Mouse (Mus musculus): ENCODE measurements around the gene Phactr3. TPM values are rescaled to one million over a fixed set of nuclear protein-coding genes. Genes with fewer than 3 reads are reported as not detected.

Gene Phactr3
- polyA plus RNA-seq, 1 experiment from 2014 or later, result 2.2 TPM

- TF ChIP-seq CTCF (IDR thresholded peaks at IDR 0.05; ENCODE audit: low read depth), result no peak
- ATAC-seq, result no peak
- Histone ChIP-seq H3K9ac (ENCODE audit: low read depth, low read length) (no peak overlapping the region), H3K27ac (ENCODE audit: low read depth, low read length) (no peak overlapping the region), H3K4me3 (ENCODE audit: low read depth, low read length) (no peak overlapping the region), H3K4me2 (replicated peaks; ENCODE audit: low read depth) (no peak overlapping the region), H3K4me1 (replicated peaks; ENCODE audit: control insufficient read depth, insufficient read depth, low read length) (no peaks in the 10 kb centered on the region), H3K9me3 (ENCODE audit: control insufficient read depth) (no peaks in the 10 kb centered on the region), H3K36me3 (ENCODE audit: control insufficient read depth, insufficient read depth) (no peaks in the 10 kb centered on the region), H3K27me3 (replicated peaks; ENCODE audit: control insufficient read depth, insufficient read depth, low read length) (no peaks in the 10 kb centered on the region)
- 68% methylated on average over 5 of the region's 5 CpGs for WGBS
Measured at GRCm38 (mm10) chr2:178131011-178131410, 12.2 kb downstream of the Phactr3 start.

GRCm38 (mm10) chr2:178131606-178132365 is 13.0 kb downstream of the Phactr3 start:
- no peak for TF ChIP-seq CTCF (IDR thresholded peaks at IDR 0.05; ENCODE audit: low read depth)
- Histone ChIP-seq H3K9me3 (ENCODE audit: control insufficient read depth) (no peaks in the 10 kb centered on the region), H3K4me2 (replicated peaks; ENCODE audit: low read depth) (no peak overlapping the region), H3K4me3 (ENCODE audit: low read depth, low read length) (no peak overlapping the region), H3K27ac (ENCODE audit: low read depth, low read length) (no peak overlapping the region), H3K4me1 (replicated peaks; ENCODE audit: control insufficient read depth, insufficient read depth, low read length) (no peaks in the 10 kb centered on the region), H3K27me3 (replicated peaks; ENCODE audit: control insufficient read depth, insufficient read depth, low read length) (no peaks in the 10 kb centered on the region), H3K36me3 (ENCODE audit: control insufficient read depth, insufficient read depth) (no peaks in the 10 kb centered on the region), H3K9ac (ENCODE audit: low read depth, low read length) (no peak overlapping the region)
- 92% methylated on average over 5 of the region's 5 CpGs for WGBS
- no peak for ATAC-seq

- Histone ChIP-seq H3K4me2 (replicated peaks; ENCODE audit: low read depth) (no peak overlapping the region), H3K9me3 (ENCODE audit: control insufficient read depth) (no peaks in the 10 kb centered on the region), H3K27me3 (replicated peaks; ENCODE audit: control insufficient read depth, insufficient read depth, low read length) (no peaks in the 10 kb centered on the region), H3K4me1 (replicated peaks; ENCODE audit: control insufficient read depth, insufficient read depth, low read length) (no peaks in the 10 kb centered on the region), H3K9ac (ENCODE audit: low read depth, low read length) (no peak overlapping the region), H3K36me3 (ENCODE audit: control insufficient read depth, insufficient read depth) (no peaks in the 10 kb centered on the region), H3K27ac (ENCODE audit: low read depth, low read length) (no peak overlapping the region), H3K4me3 (ENCODE audit: low read depth, low read length) (no peak overlapping the region)
- WGBS, result 35% methylated on average over 4 of the region's 4 CpGs
- no peak for TF ChIP-seq CTCF (IDR thresholded peaks at IDR 0.05; ENCODE audit: low read depth)
- ATAC-seq, result no peak
Measured at GRCm38 (mm10) chr2:178135713-178136112, 16.9 kb downstream of the Phactr3 start.

GRCm38 (mm10) chr2:178137518-178137917 is 18.7 kb downstream of the Phactr3 start:
- Histone ChIP-seq H3K9ac (ENCODE audit: low read depth, low read length) (no peak overlapping the region), H3K27ac (ENCODE audit: low read depth, low read length) (no peak overlapping the region), H3K9me3 (ENCODE audit: control insufficient read depth) (no peaks in the 10 kb centered on the region), H3K4me3 (ENCODE audit: low read depth, low read length) (no peak overlapping the region), H3K36me3 (ENCODE audit: control insufficient read depth, insufficient read depth) (no peaks in the 10 kb centered on the region), H3K4me2 (replicated peaks; ENCODE audit: low read depth) (no peak overlapping the region), H3K4me1 (replicated peaks; ENCODE audit: control insufficient read depth, insufficient read depth, low read length) (no peaks in the 10 kb centered on the region), H3K27me3 (replicated peaks; ENCODE audit: control insufficient read depth, insufficient read depth, low read length) (peaks cover 15% of the 10 kb centered on the region)
- no peak for ATAC-seq
- 4% methylated on average over 3 of the region's 3 CpGs for WGBS
- TF ChIP-seq CTCF (IDR thresholded peaks at IDR 0.05; ENCODE audit: low read depth), result peak; percentile 91

- no peak for TF ChIP-seq CTCF (IDR thresholded peaks at IDR 0.05; ENCODE audit: low read depth)
- Histone ChIP-seq H3K9ac (ENCODE audit: low read depth, low read length) (no peak overlapping the region), H3K27me3 (replicated peaks; ENCODE audit: control insufficient read depth, insufficient read depth, low read length) (peaks cover 19% of the 10 kb centered on the region), H3K9me3 (ENCODE audit: control insufficient read depth) (no peaks in the 10 kb centered on the region), H3K36me3 (ENCODE audit: control insufficient read depth, insufficient read depth) (no peaks in the 10 kb centered on the region), H3K4me1 (replicated peaks; ENCODE audit: control insufficient read depth, insufficient read depth, low read length) (no peaks in the 10 kb centered on the region), H3K4me3 (ENCODE audit: low read depth, low read length) (peak overlapping the region; percentile 1; the same call in 1 of the 2 replicates), H3K4me2 (replicated peaks; ENCODE audit: low read depth) (no peak overlapping the region), H3K27ac (ENCODE audit: low read depth, low read length) (no peak overlapping the region)
- ATAC-seq, result no peak
- 8% methylated on average over 9 of the region's 10 CpGs for WGBS
Measured at GRCm38 (mm10) chr2:178141489-178141922, 22.7 kb downstream of the Phactr3 start.

- Histone ChIP-seq H3K9me3 (ENCODE audit: control insufficient read depth) (no peaks in the 10 kb centered on the region), H3K27me3 (replicated peaks; ENCODE audit: control insufficient read depth, insufficient read depth, low read length) (peaks cover 19% of the 10 kb centered on the region), H3K36me3 (ENCODE audit: control insufficient read depth, insufficient read depth) (no peaks in the 10 kb centered on the region), H3K4me2 (replicated peaks; ENCODE audit: low read depth) (peak overlapping the region; percentile 40), H3K4me1 (replicated peaks; ENCODE audit: control insufficient read depth, insufficient read depth, low read length) (no peaks in the 10 kb centered on the region), H3K4me3 (ENCODE audit: low read depth, low read length) (0 out of 2 replicates have a peak overlapping the region, but pooled peaks have one; percentile 9), H3K27ac (ENCODE audit: low read depth, low read length) (no peak overlapping the region), H3K9ac (ENCODE audit: low read depth, low read length) (peak overlapping the region; percentile 3; the same call in 1 of the 2 replicates)
- 8% methylated on average over 40 of the region's 42 CpGs for WGBS
- ATAC-seq, result no peak
- TF ChIP-seq CTCF (IDR thresholded peaks at IDR 0.05; ENCODE audit: low read depth), result no peak
Measured at GRCm38 (mm10) chr2:178142291-178143023, 23.7 kb downstream of the Phactr3 start.

Measured in intestine, postnatal 0 days (tissue).